Mouse (Mus musculus) G1E (cell line): ENCODE results near the gene Alkbh2.

Experiments used
- CTCF ChIP-seq: IDR thresholded peaks from 2 replicates; pipeline ENCODE4 v1.5.1; 2012; ENCODE audit warnings: low read depth, low read length, inconsistent platforms, mixed read lengths
- GATA1 ChIP-seq: IDR thresholded peaks from 2 replicates; pipeline ENCODE4 v1.6.1; 2012; ENCODE audit warnings: borderline replicate concordance, low read length, inconsistent platforms, mixed read lengths
- TAL1 ChIP-seq: conservative IDR thresholded peaks from 2 replicates; pipeline ENCODE4 v1.6.1; 2012; ENCODE audit warnings: low read depth, low read length, inconsistent platforms, mixed read lengths

GRCm38 (mm10) chr5:114176548-114177400 is 48.8 kb upstream of the Alkbh2 start:
- TF ChIP-seq CTCF (no peak), GATA1 (no peak), TAL1 (no peak)
